Mouse (Mus musculus) liver, postnatal 0 days (tissue): ENCODE measurements around the gene Sema4a.

Source experiments
- CTCF ChIP-seq: sonication (generic); IDR thresholded peaks from 2 replicates; pipeline ENCODE4 v1.5.1; 2016; ENCODE audit warnings: antibody characterized with exemption, low read depth
- EP300 ChIP-seq: IDR thresholded peaks from 2 replicates; pipeline ENCODE4 v1.6.1; 2016; ENCODE audit warnings: antibody characterized with exemption, low read depth, mild to moderate bottlenecking

DNA sequence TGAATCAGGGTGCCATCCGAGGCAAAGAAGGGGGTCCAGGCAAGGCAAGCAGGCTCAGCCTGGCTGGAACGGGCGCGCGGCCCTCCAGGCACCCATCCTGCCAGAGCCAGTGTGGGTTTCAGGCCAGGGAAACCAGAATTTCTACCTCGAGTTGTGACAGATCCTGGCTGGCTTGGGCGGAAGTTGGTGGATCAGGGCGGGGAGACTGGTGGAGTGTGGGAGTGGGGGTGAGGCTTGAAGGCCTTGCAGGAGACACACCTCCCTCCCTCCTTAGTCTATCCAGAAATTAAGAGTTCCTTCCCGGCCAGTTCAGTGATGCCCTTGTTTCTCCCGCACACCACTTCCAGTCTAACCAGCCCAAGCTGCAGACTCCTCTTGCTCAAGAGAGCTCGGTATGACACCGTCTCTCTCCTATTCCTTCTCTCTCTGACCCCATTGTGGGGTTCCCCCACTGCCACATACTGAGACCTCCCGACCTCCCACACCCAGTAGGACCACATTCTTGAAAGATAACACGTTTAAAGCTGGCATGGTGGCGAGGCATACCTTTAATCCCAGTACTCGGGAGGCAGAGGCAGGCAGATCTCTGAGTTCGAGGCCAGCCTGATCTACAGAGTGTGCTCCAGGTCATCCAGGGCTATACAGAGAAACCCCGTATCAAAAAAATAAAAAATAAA, 5.3 kb downstream of the Sema4a start:
- TF ChIP-seq CTCF (no peak), EP300 (no peak)
